Mouse (Mus musculus): ENCODE results near the gene Zfp830. TPM values are rescaled to one million over a fixed set of nuclear protein-coding genes. Genes with fewer than 3 reads are reported as not detected.

Gene Zfp830
- 41.2 TPM for total RNA-seq (2023)

DNA sequence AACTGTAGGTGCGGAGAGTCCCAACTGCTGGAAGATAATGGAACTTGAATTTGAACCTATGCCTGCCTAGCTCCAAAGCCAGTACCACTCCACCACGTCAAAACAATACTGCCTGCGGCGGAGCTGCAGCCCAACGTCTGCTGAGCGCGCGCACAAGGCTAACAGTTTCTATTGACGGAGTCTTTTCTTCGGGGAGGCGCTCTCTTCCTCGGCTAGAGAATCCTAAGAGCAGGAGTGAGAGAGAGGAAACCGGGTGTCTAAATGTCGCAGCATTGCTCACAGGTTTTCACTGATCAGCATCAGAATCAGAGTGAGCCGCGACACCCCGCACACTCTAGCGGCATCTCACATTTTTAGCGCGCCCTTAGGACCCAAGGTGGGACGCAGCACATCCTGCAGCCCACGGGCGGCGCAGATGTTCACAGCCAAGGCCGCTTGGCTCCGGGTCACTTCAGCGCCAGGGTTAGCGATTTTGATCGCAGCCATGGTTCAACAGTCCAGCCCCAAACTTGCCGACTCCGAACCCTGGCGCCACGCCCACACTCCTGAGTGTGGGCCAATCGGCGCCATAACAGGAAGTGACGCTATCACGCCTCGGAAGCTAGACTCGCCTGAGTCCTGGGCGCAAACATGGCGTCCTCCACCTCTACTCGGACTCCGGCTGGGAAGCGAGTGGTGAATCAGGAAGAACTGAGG lies at the start of gene Zfp830, which contains the start of gene Cct6b:
Gene Zfp830 (plus strand): TSS at position 604 of the 696 bp plus-strand sequence.
Gene Cct6b (minus strand): TSS at position 580 of the 696 bp plus-strand sequence.

DNA sequence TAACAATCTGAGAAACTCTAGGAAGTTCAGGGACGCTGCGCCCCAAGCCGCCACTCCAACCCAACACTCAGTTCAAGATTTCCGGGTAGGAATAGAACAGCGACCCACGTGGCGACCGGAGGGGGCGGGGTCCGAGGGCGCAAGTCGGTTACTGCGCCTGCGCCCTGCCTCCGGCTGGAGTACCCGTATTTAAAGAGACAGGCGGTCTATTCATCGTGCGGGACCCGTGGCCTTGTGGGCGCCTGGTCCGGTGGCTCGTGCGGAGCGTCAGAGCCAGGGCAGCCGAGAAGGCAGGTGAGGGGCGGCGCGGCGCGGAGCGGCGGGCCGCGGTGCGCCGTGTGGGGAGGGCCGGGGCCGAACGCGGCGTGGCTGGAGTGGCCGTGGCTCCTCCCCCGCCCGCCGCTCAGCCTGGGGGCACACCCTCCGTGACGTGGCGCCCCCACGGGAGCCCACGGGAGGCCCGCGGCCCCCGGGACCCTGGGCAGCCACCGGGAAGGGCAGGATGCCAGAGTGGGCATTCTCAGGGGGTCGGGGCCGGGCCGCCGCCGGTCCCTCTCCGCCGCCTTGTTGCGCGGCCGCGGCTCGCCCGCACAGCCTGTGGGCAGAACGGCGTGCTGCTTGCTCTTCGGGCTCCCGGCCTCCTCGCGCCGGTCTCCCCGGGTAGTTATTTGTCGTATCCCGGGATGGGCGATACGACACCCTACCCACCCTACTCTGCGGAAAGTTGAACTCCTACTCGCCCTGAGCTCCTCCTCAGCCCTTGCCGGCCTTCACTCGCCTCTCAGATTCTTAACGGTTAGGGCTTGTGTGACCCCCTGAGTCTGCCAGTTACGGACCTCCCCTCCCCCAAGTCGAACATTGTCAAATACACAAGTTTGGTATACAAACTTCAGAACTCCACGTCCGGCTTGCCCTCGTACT lies 17.1 kb downstream of the Zfp830 start, which contains the start of gene Lig3:
Gene Lig3 (plus strand): TSS at position 126 of the 921 bp plus-strand sequence.

Other genes starting within 250 kb of the Zfp830 start
- 0.79 TPM for gene Cct6b, start within 50 bp of the Zfp830 start, total RNA-seq (2023)
- gene Lig3, start 16.8 kb downstream of the Zfp830 start, total RNA-seq (2023) = 41.7 TPM
- 18.8 TPM for gene Rffl, start 106.9 kb downstream of the Zfp830 start, total RNA-seq (2023)
- 15.1 TPM for gene Rad51d, start 126.3 kb downstream of the Zfp830 start, total RNA-seq (2023)
- not detected for gene Fndc8, start 127.8 kb downstream of the Zfp830 start, total RNA-seq (2023)
- gene Nle1, start 144.1 kb downstream of the Zfp830 start, total RNA-seq (2023) = 77.4 TPM
- gene Unc45b, start 146.2 kb downstream of the Zfp830 start, total RNA-seq (2023) = not detected
- 40.0 TPM for gene Slfn5, start 187.0 kb downstream of the Zfp830 start, total RNA-seq (2023)
- gene Slfn9, start 227.5 kb downstream of the Zfp830 start, total RNA-seq (2023) = 15.5 TPM

All from CD4-positive naive resting alpha-beta T cell, adult 76 days (primary cell).